Mouse (Mus musculus) thymus, postnatal 4 days (tissue): ENCODE data around the gene Heatr4.

Experiments used
- DNase-seq: peaks from one replicate; pipeline ENCODE4 v3.0.0; 2021

Heatr4 gene

DNA sequence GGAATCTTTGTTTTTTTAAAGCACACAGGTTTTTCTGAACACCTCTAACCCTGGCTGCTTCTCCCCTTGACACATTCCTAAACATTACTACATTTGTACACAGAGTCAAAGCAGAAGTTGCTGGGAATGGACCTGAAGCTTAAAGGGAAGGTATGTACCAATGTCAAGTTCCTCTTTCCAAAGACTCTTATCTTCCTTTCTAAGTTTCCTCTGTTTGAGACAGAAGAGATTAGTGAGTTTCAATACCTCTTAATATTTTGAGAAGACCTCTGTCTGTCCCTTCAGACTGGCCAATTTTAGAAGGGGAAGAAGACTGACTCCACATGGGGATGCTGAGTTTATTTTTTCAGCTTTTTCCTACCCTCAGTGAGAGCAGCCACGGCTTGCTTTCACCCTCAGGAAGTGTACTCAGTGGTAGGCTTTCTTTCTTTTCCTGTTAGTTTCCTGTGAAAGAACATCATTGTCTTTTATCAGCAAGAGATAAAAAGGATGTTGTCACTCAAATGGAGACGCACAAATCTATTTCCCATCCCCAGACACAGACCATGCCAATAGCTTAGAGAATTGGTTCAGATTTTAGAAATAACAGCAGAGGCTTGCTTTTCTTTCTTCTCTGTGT lies 55.4 kb downstream of the Heatr4 start:
- DNase-seq: no peak

DNA sequence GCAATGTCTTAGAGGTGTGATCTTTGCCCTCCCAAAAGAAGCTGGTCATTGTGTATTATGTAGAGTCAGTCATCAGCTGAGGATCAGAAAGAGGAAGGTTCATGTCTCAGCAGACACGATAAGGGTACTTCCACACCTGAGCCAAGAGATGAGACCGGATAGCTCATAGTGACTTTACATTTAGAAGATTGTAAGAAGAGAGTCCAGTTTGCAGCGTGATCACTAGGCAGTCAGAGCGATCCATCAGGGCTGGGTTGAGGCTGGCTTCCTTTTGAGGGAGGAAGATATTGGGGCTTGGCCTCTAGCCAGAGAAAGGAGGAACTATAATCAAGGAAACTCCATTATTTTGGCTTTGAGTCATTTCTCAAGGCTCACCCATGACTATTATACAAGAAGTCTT lies 56.9 kb downstream of the Heatr4 start:
- no peak for DNase-seq

DNA sequence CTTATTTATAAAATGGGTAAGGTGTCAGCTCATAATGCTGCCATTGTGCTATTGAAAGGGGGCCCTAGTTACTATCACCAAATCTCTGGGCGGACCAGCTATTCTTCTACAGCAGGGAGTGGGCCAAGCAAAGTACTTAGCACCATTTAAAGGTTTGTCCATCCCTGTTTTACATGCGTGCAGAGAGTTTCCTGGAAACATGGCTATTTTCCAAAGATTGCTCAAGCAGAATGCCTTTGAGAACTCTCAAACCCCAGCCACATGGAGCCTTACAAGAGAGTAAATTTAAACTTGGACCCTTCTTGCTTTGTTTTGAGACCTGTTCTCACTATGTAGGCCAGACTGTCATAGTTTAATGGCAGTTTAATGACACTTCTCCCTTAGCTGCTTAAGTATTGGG lies 58.6 kb downstream of the Heatr4 start:
- DNase-seq: no peak

DNA sequence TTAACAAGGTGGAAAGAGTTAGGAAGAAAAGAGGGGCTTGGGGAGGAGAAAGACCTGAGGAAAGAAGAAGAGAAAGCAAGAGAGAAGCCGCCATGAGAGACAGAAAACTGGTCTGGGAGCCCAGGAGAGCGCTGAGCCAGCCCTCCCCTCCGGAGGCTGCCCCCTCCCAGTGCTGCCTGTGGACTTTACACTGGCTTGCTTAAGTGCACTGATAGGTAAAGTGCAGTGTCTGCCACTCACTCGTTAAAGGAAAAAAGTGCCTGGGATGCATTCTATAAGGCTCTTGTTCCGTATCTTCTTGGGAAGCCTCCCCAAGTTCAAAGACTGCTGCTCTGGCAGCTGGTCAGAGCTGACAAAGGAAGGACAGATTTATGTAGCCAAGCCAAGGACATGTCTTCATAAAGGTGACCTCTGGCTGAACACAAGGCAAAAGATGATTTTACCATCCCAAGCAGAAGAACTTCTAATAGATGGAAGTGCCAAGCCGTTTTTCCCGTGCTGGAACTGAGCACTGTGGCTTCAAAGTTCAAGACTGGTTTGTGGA lies 59.4 kb downstream of the Heatr4 start:
- no peak for DNase-seq

DNA sequence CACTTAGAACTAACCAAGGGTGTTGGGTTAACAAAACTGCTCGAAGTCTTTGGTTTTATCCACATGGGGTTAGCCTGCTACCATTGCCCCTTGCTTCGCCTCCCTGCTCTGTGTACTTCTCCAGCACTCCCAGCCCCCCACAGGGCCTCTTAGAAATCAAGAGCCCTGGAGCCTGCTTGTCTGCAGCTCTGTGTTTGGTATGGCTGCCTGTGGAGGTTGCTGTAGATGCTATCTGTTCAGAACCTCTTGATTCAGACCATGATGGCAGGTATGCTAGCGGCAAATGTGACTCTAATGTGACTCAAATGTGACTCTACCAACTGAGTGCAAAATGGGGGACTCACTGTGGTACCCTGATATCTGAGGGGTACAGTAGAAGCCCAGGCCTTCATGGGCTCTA lies 60.3 kb downstream of the Heatr4 start:
- DNase-seq: no peak

DNA sequence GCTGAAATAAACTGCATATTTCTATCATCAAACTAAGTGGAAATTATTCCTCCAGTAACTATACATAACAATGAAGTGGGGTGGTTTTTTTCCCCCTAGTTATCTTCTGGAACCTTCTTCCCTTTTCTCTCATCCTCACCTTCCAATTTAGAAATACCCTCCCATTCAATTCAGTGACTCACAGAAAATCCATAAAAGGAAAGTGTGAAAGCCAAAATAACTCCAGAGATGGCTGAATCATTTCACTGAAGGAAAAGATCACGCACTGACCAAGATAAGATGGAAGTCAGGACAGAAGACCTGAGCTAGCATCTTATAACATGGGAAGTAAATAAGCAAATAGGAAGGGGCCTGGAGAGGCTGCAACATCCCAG lies 61.2 kb downstream of the Heatr4 start:
- no peak for DNase-seq

DNA sequence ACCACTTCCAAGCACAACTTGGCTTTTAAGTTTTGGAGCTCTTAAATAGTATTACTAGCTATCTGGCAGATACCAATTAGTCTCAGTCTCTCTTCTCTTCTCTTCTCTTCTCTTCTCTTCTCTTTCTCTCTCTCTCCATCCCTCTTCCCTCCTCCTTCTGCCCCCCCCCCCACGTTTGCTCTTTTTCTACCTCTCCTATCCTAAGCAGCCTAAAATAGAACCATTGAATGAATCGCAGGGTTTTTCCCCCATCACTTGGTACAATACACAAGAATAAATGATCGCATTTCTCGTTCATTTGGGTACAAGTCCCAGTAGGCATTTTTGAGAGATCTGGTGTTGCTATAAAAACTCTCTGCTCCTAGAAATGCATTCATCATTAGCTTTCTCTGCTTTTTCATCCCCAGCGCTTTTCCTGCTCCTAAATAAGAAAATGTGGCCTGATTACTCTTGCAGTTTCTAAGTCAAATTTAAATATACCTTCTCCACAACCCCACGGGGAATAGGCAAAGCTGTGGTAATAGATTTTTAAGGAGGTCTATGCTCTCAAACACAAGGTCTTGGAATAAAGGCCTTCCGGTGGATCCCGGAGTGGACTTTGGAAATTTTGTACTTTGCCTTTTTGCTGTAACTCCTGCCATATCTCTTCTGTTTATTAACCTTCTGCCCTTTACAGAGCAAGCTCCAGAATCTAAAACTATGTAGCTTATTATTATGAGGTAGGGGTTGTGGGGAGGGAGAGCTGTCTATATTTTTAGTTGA lies 61.7 kb downstream of the Heatr4 start:
- no peak for DNase-seq

DNA sequence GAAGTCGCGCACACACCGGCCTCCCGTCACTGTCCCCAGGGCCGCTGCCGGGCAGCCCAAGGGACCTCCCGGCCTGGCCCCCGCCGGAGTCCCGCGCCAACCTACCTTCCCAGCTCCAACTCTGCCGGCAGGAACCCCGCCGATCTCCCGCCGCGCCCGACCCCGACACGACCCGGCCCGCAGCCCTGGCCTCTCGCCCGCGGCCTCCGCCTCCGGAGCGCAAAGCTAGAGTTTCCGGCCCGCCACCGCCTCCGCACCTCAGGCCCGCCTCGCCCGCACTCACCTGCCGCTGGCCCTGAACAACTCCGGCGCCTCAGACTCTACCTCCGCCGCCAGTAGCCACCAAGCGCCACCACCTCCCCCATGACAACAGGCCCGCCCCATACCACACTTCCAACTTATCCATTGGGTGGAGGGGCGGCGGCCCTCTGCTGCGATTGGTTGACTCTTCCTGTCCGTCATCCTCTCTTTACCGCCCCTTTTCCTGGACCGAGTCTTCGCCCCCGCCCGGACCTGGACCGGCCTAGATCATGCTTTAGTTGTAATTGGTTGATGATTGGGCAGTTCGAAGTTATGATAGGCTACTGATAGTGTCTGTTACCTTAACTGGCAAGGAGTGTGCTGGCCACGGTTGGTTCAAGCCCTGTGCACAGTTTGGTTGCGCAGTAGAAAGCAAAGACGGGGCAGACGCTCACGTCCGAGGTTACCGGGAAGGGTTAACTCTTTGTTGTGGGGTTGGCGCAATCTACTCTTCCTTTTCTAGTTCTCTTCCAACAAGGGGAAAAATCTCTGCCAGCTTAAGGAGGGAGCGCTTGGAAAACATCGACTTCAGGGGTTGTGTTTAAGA lies 62.9 kb downstream of the Heatr4 start, which contains the start of gene Numb:
Numb (minus strand) TSS at position 400 of the 847 bp plus-strand sequence.
- DNase-seq: peak; percentile 94

DNA sequence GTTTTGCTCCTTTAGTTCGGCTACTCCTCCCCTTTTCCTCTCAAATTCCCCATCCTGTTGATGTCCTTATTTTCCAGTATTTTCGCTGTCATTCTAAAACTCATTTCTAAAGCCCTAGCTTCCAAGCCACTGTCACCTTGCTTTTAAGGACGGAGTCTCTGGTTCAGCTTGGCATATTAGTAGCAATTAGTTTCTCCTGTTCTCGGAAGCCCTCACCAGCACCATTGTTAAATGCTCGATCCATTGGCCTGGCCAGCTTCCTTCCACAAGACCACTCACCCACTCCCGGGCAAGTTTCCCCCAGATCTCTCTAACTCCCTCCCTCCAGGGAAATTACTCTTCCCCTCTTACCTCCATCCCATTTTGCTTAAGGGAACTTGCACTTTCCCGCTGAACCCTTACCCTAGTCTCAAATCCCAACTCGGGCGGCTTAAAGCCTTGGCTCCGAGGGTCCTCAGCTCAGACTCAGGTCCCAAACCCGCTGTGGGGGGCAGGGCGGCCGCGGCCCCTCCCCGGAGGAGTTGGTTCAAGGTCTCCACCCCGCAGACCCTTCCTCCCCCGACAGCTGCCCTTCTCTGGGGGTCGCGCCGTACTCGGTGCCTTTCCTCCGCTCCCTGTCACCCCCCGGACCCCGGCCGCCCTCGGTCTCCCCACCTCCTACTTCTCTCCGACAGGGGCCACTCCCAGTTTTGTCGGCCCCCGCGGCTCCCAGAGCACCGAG lies 63.8 kb downstream of the Heatr4 start:
- peak; percentile 65 for DNase-seq

DNA sequence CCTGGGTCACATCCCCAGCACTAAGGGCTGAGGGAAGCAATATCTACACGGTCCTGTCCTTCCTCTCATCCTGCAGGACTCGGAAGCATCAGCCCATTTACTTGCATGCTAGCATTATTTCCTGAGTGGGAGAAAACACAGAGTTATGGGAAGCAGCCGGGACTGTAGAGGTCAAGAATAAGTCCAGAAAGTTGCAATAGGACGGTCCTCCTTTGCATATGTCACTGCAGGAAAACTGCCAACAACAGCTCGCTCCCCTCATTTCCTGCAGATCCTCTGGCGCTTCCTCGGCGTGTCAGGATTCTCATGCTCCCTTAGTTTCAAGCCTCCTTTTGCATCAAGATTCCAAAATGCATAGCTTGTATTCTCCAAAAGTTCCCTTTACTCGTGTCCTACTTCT lies 67.8 kb downstream of the Heatr4 start:
- DNase-seq: no peak

DNA sequence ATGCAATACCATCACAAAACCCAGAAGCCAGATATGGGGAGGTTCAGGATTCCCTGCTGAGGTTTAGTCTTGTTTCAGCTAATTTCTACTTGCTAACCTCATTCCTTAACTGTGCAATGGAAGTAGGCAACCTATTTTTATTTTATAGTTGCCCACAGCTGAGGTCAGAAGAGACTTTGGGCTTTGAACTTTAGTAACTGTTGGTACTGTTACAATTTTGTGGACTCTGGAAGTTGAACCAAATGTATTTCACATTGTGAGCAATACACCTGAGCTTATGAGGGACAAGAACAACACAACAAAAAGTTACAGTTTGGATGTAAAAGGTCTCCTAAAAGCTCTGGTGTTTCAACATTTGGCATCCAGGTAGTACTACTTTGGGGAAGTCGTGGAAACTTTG lies 69.9 kb downstream of the Heatr4 start:
- DNase-seq: no peak

DNA sequence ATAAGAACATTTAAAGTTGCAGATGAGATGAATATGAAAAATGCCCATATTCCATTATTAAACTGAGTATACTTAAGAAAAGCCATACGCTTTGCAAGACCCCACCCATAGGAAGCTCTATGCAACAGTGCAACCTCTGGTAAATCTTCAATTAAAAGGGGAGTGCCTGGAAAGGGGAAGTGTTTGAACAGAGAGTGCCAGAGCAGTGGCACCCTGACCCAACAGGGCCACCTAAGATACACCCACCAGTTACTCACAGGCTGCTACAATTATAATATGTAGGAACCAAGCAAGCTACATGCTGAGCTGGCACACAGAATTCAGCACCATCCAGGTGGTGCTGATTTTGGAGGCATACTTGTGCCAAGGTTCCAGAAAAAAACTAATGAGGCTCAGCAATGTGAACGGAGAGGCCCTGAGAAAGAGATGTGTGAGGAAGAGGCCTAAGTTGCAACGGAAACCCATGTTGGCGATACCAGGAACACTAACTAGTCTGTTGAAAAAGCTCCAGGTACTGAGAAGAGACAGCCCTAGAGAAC lies 70.4 kb downstream of the Heatr4 start:
- no peak for DNase-seq

DNA sequence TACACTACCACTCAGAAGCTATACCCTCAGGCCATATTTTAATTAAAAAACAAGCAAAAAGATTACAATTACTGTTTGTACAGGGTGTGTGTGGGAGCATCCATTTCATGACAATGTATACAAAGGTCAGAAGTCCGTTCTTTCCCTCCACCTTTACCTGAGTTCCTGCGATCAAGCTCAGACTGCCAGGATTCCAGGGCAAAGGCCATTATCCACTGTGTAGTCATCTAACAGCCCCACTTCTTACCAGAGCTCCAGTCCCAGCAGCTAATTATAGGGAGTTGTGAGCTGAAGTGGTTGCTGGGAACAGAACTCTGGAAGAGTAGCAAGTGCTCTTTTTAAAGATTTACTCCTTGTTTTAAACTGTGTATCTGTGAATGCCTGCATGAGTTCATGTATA lies 74.2 kb downstream of the Heatr4 start:
- DNase-seq: no peak
